Mouse (Mus musculus): ENCODE results near the gene Grm7. TPM values are rescaled to one million over a fixed set of nuclear protein-coding genes. Genes with fewer than 3 reads are reported as not detected.

Gene Grm7
- total RNA-seq, 1 experiment: not detected

DNA sequence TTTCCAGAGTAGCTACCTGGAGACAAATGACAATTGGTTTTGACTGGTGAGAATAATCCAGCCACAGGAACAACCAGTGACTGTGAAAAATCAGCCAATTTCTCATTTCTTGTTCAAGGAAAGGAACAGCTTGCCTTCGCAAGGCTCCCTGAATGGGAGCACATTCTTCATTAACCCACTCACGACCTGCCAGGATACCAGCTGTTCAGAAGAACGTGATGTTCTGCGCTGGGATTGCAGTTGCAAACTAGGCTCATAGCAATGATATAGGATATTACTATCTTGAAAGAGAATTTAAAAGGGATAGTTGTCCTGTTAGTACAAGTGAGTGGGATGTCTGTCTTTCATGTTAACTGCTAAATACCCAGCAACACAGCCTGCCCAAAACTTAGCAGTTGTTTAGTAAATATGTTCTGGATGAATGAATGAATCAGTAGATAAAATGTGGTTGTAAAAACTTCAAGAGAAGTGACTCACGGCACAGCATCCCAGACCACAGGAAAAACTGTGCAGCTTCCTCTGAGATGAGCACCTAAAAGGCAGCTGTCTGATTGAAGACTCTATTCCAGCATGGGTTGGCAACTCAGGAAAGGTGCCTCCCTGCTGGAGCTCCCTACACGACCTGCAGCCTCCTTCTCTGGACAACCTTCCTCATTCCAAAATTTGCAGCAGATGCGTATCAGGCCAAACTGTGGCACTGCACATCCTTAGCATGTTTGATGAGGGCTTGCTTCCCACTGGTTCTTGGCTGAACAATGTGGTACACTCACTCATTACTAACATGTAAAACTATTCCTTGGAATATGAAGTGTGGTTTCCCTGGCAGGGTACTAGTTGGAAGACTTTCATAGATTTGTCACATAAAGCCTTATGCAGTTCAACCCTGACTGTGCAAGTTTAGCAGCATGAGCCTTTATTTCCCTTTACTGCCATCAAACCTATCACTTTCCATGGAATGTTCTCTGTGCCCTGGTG is 408.9 kb downstream of the Grm7 start:
- no peak overlapping the region for H3K27ac ChIP-seq (ENCODE audit: insufficient read depth, low read depth, low read length, poor library complexity, severe bottlenecking)
- no peak for TF ChIP-seq ZNF384 (IDR thresholded peaks at IDR 0.05; ENCODE audit: low read depth, low read length)
- no peak for TF ChIP-seq CHD2 (IDR thresholded peaks at IDR 0.05; ENCODE audit: low read depth, low read length)
- TF ChIP-seq ZC3H11A (IDR thresholded peaks at IDR 0.05; ENCODE audit: borderline replicate concordance, low read depth, low read length): no peak
- no peak for TF ChIP-seq MAFK (IDR thresholded peaks at IDR 0.05; ENCODE audit: insufficient read depth, low read depth, low read length)
- H3K4me3 ChIP-seq (ENCODE audit: insufficient read depth in 1 of 2, low read depth in 1 of 2, low read length in 2 of 2, poor library complexity in 1 of 2, severe bottlenecking in 1 of 2): no peak overlapping the region
- in situ Hi-C loops (cut with MboI; ENCODE audit: low sequenced_read_pairs in 2 of 2, unreplicated experiment in 2 of 2): loop anchor here in 1 of 2 experiments (25.0 kb wide), 2 partner anchors 633 to 1308 kb away; no protein-coding TSS in a partner anchor
- no peaks in the 10 kb centered on the region for H3K4me1 ChIP-seq (ENCODE audit: control insufficient read depth in 2 of 2, insufficient read depth in 2 of 2, low read length in 2 of 2, poor library complexity in 1 of 2)
- H3K36me3 ChIP-seq (ENCODE audit: control insufficient read depth, insufficient read depth, low read length, poor library complexity, severe bottlenecking): no peaks in the 10 kb centered on the region
- DNase-seq (ENCODE audit: low read depth, low spot score): no peak
- H3K9me3 ChIP-seq (ENCODE audit: control insufficient read depth, insufficient read depth, low read depth, low read length): no peaks in the 10 kb centered on the region
- no peak overlapping the region for H3K9ac ChIP-seq (ENCODE audit: insufficient read depth, low read depth, low read length, poor library complexity, severe bottlenecking)

DNA sequence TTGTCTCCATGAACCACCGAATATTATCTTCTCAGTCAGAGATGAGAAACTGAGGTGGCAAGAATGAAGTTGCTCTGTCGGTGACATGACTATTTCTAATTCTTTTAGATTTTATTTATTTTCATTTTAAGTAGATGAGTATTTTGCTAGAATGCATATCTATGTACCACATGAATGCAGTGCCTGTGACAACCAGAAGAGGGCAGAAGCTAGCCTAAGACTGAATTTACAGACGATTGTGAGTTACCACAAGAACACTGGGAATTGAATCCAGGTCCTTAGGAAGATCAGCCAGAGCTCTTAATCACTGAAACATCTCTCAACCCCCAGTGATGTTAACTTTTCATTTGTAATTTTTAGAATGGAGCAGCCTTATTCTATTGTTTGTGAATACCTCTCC is 412.4 kb downstream of the Grm7 start:
- no peaks in the 10 kb centered on the region for H3K9me3 ChIP-seq (ENCODE audit: control insufficient read depth, insufficient read depth, low read depth, low read length)
- H3K9ac ChIP-seq (ENCODE audit: insufficient read depth, low read depth, low read length, poor library complexity, severe bottlenecking): no peak overlapping the region
- no peaks in the 10 kb centered on the region for H3K4me1 ChIP-seq (ENCODE audit: control insufficient read depth in 2 of 2, insufficient read depth in 2 of 2, low read length in 2 of 2, poor library complexity in 1 of 2)
- H3K36me3 ChIP-seq (ENCODE audit: control insufficient read depth, insufficient read depth, low read length, poor library complexity, severe bottlenecking): no peaks in the 10 kb centered on the region
- in situ Hi-C loops (cut with MboI; ENCODE audit: low sequenced_read_pairs in 2 of 2, unreplicated experiment in 2 of 2): loop anchor here in 1 of 2 experiments (25.0 kb wide), 2 partner anchors 630 to 1305 kb away; no protein-coding TSS in a partner anchor
- TF ChIP-seq MAFK (IDR thresholded peaks at IDR 0.05; ENCODE audit: insufficient read depth, low read depth, low read length) (no peak), HCFC1 (IDR thresholded peaks at IDR 0.05; ENCODE audit: borderline replicate concordance, insufficient read depth, low read length) (no peak), ZNF384 (IDR thresholded peaks at IDR 0.05; ENCODE audit: low read depth, low read length) (no peak), CHD2 (IDR thresholded peaks at IDR 0.05; ENCODE audit: low read depth, low read length) (no peak), ZC3H11A (IDR thresholded peaks at IDR 0.05; ENCODE audit: borderline replicate concordance, low read depth, low read length) (peak; percentile 58; the same call in 1 of the 2 replicates)
- peak; percentile 31 for DNase-seq (ENCODE audit: low read depth, low spot score)
- no peak overlapping the region for H3K27ac ChIP-seq (ENCODE audit: insufficient read depth, low read depth, low read length, poor library complexity, severe bottlenecking)
- no peak overlapping the region for H3K4me3 ChIP-seq (ENCODE audit: insufficient read depth in 1 of 2, low read depth in 1 of 2, low read length in 2 of 2, poor library complexity in 1 of 2, severe bottlenecking in 1 of 2)

DNA sequence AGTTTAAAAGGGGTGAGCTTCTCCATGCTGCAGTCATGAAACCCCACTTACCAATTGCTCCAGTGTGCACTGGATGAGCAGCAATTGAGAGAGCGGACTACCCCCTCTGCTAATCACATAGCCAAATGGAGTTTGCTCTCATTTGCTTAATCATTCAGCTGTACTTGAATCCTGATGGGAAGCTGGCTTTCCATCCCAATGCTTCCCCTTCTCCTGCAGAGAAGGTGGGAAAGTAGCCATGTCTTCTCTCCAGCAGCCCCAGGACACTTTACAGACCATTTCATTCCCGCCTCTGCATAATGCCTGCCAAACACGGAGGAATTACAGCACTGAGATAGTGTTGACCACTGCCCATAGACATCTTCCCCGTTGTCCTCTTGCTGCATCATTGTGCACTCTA is 414.6 kb downstream of the Grm7 start:
- TF ChIP-seq CHD2 (IDR thresholded peaks at IDR 0.05; ENCODE audit: low read depth, low read length): no peak
- TF ChIP-seq HCFC1 (IDR thresholded peaks at IDR 0.05; ENCODE audit: borderline replicate concordance, insufficient read depth, low read length): no peak
- no peak for TF ChIP-seq MAFK (IDR thresholded peaks at IDR 0.05; ENCODE audit: insufficient read depth, low read depth, low read length)
- TF ChIP-seq ZC3H11A (IDR thresholded peaks at IDR 0.05; ENCODE audit: borderline replicate concordance, low read depth, low read length): no peak
- no peak for TF ChIP-seq ZNF384 (IDR thresholded peaks at IDR 0.05; ENCODE audit: low read depth, low read length)
- in situ Hi-C loops (cut with MboI; ENCODE audit: low sequenced_read_pairs in 2 of 2, unreplicated experiment in 2 of 2): loop anchor here in 1 of 2 experiments (25.0 kb wide), 2 partner anchors 627 to 1302 kb away; no protein-coding TSS in a partner anchor

DNA sequence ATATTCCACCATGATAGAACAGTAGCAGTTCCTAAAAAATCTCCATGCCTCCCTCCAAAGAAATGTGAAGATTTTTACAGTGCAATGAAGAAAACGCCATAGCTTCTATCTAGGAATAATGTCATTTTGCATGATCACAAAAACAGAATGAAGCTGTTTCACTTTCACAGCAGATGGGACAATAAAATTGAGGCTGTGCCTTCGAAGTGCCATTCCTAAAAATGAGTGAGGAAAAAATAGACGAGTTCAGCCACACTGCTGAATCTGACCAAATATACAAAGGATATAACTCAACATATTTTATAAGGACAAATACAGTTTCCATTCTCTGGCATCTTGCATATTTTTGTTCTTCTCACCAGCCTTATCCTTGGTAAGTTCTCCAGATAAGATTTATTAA is 439.2 kb downstream of the Grm7 start:
- Histone ChIP-seq H3K9ac (ENCODE audit: insufficient read depth, low read depth, low read length, poor library complexity, severe bottlenecking) (no peak overlapping the region), H3K36me3 (ENCODE audit: control insufficient read depth, insufficient read depth, low read length, poor library complexity, severe bottlenecking) (no peaks in the 10 kb centered on the region), H3K4me3 (ENCODE audit: insufficient read depth in 1 of 2, low read depth in 1 of 2, low read length in 2 of 2, poor library complexity in 1 of 2, severe bottlenecking in 1 of 2) (no peak overlapping the region), H3K4me1 (ENCODE audit: control insufficient read depth in 2 of 2, insufficient read depth in 2 of 2, low read length in 2 of 2, poor library complexity in 1 of 2) (no peaks in the 10 kb centered on the region), H3K9me3 (ENCODE audit: control insufficient read depth, insufficient read depth, low read depth, low read length) (no peaks in the 10 kb centered on the region), H3K27ac (ENCODE audit: insufficient read depth, low read depth, low read length, poor library complexity, severe bottlenecking) (no peak overlapping the region)
- in situ Hi-C loops (cut with MboI; ENCODE audit: low sequenced_read_pairs in 2 of 2, unreplicated experiment in 2 of 2): no loop called here
- TF ChIP-seq HCFC1 (IDR thresholded peaks at IDR 0.05; ENCODE audit: borderline replicate concordance, insufficient read depth, low read length): no peak
- no peak for TF ChIP-seq MAFK (IDR thresholded peaks at IDR 0.05; ENCODE audit: insufficient read depth, low read depth, low read length)
- TF ChIP-seq ZNF384 (IDR thresholded peaks at IDR 0.05; ENCODE audit: low read depth, low read length): no peak
- TF ChIP-seq ZC3H11A (IDR thresholded peaks at IDR 0.05; ENCODE audit: borderline replicate concordance, low read depth, low read length): no peak
- TF ChIP-seq CHD2 (IDR thresholded peaks at IDR 0.05; ENCODE audit: low read depth, low read length): no peak
- no peak for DNase-seq (ENCODE audit: low read depth, low spot score)

More for the DNA sequence above, 414.6 kb downstream of the Grm7 start:
- H3K27ac ChIP-seq (ENCODE audit: insufficient read depth, low read depth, low read length, poor library complexity, severe bottlenecking): no peak overlapping the region
- no peaks in the 10 kb centered on the region for H3K36me3 ChIP-seq (ENCODE audit: control insufficient read depth, insufficient read depth, low read length, poor library complexity, severe bottlenecking)
- no peaks in the 10 kb centered on the region for H3K9me3 ChIP-seq (ENCODE audit: control insufficient read depth, insufficient read depth, low read depth, low read length)
- no peaks in the 10 kb centered on the region for H3K4me1 ChIP-seq (ENCODE audit: control insufficient read depth in 2 of 2, insufficient read depth in 2 of 2, low read length in 2 of 2, poor library complexity in 1 of 2)
- DNase-seq (ENCODE audit: low read depth, low spot score): no peak
- no peak overlapping the region for H3K9ac ChIP-seq (ENCODE audit: insufficient read depth, low read depth, low read length, poor library complexity, severe bottlenecking)
- H3K4me3 ChIP-seq (ENCODE audit: insufficient read depth in 1 of 2, low read depth in 1 of 2, low read length in 2 of 2, poor library complexity in 1 of 2, severe bottlenecking in 1 of 2): no peak overlapping the region
